Mouse (Mus musculus) kidney, adult 2 months (tissue): ENCODE results near the gene Arrdc4.

Experiments used
- CTCF ChIP-seq: fragments of 200-500 bp; conservative IDR thresholded peaks from 2 replicates; pipeline ENCODE4 v1.5.1; 2011; ENCODE audit warnings: low read depth, mild to moderate bottlenecking, control low read depth, low read length, moderate library complexity, mixed read lengths; ENCODE audit not compliant: insufficient read depth, insufficient read length
- POLR2A ChIP-seq: fragments of 200-500 bp; IDR thresholded peaks from one replicate; pipeline ENCODE4 v1.6.1; 2011; ENCODE audit warnings: low read depth, low read length, control low read depth

DNA sequence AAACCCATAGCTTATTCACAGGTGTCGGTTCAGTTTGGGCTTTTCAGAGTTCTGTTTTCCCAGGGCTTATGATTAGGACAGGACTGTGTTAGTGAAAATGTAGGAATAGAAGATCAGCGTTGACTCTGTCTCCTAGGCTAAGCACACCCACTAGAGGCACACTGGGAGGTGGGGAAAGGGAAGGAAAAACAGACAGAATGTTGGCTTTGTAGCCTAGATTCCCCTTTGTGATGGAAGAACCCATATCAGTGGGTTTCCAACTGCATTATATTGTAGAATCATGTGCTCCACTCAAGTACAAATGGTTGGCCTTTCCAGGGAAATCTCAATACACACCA lies 22.7 kb upstream of the Arrdc4 start:
- TF ChIP-seq CTCF = no peak
- TF ChIP-seq POLR2A = no peak
